Mouse (Mus musculus) adrenal gland, adult 18-20 months (tissue): ENCODE results near the gene Oca2. TPM values are rescaled to one million over a fixed set of nuclear protein-coding genes. Genes with fewer than 3 reads are reported as not detected.

Experiments used
- DNase-seq, 2 experiments: peaks; one replicate each; pipeline ENCODE4 v3.0.0; 2021 to 2022; ENCODE audit warnings: low spot score in 2 of 2
- long read RNA-seq, 2 experiments: library from polyadenylated mRNA; stranded (forward); transcript quantifications; one replicate each; pipeline ENCODE4 v2.0.0; 2021
- total RNA-seq, 2 experiments: library from RNA; stranded (reverse); gene quantifications; 1 replicate in 1 of 2; 2 replicates in 1 of 2; pipeline ENCODE4 v1.2.3; 2021

Gene Oca2
- total RNA-seq: 1 to 10 TPM; 2.8 to 4.4 TPM
- long read RNA-seq, experiment 1, partial matches to known transcripts: 0 of 5 reads
- long read RNA-seq, experiment 1, other reads (novel, unspliced or antisense): 1 of 5 reads
- long read RNA-seq, experiment 2, transcript Oca2-201 (24 exons, 3,132 nt): major isoform, 9 of 11 reads
- long read RNA-seq, experiment 2, partial matches to known transcripts: 0 of 11 reads
- long read RNA-seq, experiment 2, other reads (novel, unspliced or antisense): 2 of 11 reads

DNA sequence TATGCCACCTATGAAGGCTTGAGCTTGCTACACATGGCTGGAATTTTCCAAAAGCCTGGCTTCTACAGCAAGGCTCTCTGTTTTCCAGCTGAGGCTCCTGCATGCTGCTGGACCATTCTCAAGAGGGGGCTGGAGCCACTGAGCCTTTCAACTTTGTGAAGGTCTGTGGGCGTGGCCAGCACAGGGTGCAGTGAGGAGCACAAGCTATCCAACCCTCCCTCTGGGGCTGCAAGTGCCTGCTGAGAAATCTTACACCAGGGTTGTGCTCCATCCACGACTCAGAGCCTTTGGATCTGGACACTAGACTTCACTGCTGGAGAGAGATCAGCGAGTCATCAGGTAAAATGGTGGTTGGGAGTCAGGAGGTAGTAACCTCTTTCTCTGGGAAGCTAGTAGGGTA lies at the start of gene Oca2:
TSS of gene Oca2 (plus strand) at position 218 of the 400 bp plus-strand sequence.
- no peak for DNase-seq

DNA sequence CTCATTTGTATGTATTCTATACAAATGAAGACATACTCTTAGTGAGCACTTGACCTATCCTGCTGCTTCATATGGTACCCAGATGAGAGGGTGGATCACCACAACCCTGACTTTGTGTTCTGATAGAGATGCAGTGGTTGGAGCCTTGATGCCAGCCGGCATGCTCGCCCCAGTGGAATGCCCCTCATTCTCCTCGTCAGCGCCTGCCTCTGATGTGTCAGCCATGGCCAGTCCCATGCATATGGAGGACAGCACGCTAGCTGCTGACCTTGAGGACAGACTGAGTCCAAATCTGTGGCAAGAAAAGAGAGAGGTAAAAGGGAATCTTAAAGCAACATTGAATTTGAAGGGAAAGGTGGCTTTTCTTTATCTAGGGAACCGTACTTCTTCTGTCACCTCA lies 48.5 kb upstream of the Oca2 start:
- DNase-seq: no peak

- no peak for DNase-seq
Observed at GRCm38 (mm10) chr7:56191661-56192060, 47.9 kb upstream of the Oca2 start.

- DNase-seq: no peak
Observed at GRCm38 (mm10) chr7:56201483-56202218, 37.9 kb upstream of the Oca2 start.

DNA sequence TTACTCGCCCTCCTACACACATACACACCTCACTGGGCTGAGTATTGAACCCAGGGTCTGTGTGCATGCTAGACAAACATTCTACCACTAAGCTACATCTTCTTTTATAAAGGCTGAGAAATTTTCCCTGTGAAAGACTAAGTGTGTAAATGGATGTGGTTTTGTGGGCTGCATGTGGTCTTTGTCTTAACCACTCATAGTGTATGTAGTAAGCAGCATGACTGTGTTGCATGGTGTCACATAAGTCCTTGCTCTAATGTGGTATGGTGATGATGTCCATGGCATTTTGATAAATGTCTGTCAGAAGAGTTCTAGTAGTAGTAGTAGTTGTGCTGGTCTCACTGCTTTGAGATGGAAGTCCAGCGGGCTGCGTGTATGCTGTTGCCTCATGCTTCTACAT lies 36.7 kb upstream of the Oca2 start:
- no peak for DNase-seq

DNA sequence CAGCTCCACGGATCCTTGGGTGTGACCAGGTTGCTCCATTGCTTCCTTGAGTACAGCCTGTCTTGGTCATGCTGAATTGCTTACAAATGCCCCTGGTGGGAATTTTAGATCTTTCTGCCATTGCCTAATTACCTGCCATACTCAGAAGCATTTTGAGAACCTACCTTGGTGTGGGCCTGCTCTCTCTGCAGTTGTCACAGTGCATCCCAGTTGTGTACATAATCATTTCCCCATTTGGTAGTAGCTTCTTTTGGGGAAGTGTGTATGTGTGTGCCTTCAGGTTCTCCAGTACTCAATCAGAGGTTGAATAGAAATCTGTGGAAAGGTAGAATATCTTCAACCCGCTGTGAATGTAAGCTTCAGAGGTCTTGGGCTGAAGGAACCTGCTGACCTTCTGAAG lies 36.3 kb upstream of the Oca2 start:
- DNase-seq: no peak

DNA sequence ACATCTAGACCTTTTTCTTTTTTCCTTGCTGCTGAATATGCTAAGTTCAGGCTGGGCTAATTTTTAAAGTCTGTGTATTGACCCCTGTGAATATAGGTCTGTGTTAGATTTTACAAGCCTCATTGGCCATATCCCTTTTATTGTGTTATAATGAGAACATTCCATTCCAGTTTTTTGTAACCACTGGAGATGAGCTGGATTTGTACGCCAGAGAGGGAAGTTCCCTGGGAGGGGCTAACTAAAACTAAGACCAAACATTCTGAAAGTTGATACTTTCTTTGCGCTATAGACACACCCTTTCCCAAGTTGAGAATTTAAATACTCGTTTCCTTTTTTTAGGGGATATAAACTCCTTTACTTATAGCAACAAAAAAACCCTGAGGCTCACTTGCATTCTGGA lies 34.7 kb upstream of the Oca2 start:
- no peak for DNase-seq

DNA sequence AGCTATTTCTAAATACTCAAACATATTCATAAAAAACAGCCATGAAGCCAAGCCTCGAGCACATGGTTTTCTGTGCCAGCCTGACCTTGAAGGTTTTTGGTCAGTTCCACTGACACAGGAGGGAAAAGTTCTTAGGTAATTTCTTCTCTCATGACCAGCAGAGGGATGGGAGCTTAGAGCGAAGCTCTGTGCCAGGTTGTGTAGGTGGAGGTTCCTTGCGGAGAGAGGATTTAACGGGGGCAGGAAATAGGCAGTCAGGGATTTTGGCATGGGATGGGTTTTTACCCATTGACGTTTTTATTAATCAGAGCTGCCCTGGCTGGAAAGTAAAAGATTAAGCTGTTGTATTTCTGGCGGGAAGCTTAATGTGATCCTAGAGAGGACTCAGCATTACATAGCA lies 18.7 kb upstream of the Oca2 start:
- DNase-seq: no peak

- no peak for DNase-seq
Observed at GRCm38 (mm10) chr7:56235794-56236423, 3.7 kb upstream of the Oca2 start.

DNA sequence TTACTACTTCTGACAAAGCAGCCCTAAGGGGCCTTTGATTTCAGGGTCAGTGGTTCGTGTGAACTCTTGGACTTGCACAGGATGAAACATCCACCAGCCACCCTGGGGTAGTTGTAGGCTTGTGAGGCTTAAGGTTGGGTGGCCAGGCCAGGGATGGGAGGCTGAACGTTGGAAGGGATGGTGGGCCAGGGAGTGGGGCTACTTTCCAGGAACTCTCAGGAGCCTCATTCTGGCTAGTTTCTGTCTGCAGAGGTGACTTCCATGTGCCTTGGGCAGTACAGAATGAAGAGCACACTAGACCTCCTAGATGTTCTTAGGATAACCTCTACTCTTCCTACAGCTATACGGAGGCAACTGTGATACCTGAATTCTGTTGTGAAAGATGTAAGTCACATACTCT lies 2.9 kb upstream of the Oca2 start:
- DNase-seq: no peak

- DNase-seq: no peak
Observed at GRCm38 (mm10) chr7:56254568-56254967, 15.0 kb downstream of the Oca2 start.

DNA sequence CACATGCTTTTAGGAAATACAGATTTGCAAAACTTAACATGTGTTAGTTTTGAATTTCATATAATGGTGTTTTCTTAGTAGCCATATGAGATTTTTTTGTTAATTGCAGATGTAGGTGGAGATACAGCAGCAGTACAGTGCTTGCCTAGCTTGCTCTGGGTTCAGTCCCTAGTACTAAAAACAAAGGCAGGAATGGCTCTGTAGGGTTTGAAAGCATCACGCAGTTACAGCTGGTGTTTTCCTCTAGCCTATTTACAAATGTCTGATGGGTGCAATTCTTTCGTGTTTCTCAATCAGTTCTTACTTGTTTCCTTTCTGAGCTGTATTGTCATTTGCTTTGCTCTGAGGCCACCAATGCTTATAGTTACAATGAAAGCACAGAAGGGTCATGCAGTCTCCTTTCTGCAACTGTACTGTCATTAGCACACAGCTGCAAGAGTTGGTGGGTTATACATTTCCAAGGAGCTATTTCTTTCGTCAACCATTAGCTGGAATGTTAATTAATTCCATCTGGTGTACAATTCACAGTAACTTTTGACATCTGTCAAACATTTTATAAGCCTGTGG lies 18.4 kb downstream of the Oca2 start:
- no peak for DNase-seq

DNA sequence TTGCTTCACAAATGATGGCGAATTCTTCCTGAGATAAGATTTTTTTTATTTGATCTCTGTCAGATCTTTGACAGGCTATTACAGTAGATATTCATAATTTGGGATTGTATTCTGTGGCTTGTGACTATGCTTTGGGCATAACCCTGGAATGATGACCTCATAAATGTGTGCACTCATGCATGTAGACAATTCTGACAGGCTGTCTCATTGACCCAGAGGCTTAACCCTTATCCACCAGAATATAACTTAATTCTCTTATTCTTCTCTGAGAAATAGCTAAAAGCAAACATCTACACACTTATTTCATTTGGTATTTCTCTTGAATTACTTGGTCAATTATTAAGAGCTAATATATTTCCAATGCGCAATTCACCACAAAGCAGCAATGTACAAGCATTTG lies 37.9 kb downstream of the Oca2 start:
- DNase-seq: no peak

DNA sequence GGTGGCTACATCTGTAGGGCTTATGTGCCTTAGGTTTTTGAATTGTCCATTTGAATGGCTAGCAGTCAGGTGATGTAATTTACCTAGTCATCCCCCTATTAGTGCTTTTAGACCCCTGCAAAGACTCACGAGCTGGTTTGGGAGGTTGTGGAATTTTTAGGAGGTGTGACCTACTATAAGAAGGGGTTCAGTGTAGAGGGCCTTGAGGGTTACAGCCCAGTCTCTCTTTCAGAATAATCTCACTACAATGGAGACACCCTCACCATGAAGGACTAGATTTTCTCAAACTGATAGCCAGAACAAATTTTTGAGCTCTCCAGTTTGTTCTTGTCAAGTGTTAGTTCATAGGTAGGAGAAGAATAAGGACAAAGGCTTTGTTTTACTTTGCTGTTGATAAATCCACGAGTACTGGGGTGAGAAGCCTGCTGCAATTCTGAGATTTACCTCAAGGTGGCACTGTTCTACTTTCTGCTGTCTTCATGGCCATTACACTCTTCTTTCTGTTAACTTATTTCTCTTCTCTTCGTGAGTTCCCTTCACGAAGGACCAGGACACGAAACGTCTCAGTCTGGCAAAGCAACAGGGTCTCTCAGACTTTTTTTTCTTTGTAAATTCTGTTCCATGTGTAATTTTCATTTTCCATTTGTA lies 52.0 kb downstream of the Oca2 start:
- DNase-seq: peak; percentile 49 to 54

GRCm38 (mm10) chr7:56304408-56304807 lies 64.8 kb downstream of the Oca2 start:
- no peak for DNase-seq

GRCm38 (mm10) chr7:56314358-56314757 lies 74.8 kb downstream of the Oca2 start:
- no peak for DNase-seq

DNA sequence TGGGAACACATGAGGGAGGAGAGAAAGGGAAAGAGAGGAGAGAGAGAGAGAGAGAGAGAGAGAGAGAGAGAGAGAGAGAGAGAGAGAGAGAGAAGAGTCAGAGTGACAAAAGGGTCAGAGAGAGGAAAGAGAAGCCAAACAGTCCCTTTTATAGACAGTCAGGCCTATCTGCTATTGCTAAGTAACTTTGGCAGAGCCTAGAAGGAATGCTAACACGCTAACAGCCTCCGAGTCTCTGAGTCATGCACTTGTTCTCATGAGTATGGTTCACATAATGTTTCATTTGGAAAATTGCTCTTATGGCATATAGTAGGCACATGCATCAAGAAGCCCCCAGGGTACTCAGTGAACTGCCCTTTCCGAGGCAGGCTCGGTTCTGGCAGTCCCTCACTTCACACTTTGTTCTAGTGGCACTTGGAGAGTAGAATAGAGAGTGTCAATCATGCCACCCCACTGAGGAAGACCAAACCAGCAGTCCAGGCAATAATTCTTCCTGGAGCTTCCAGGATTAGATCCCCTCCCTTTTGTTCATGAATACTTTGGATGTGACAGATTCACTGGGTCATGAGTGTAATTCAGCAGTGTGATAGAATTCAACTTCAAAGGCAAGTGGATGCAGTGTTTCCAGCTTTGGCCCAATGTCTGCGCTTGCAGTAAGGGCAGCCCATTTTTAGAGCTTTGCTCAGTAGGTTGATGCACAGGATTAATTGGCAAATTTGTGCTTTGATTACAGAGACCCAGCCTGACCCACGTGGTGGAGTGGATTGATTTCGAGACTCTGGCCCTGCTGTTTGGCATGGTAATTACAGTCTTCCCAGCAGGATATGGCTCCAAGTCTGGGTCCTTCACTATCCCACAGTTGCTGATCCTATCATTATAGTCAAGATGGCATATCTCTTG lies 76.3 kb downstream of the Oca2 start:
- DNase-seq: no peak

DNA sequence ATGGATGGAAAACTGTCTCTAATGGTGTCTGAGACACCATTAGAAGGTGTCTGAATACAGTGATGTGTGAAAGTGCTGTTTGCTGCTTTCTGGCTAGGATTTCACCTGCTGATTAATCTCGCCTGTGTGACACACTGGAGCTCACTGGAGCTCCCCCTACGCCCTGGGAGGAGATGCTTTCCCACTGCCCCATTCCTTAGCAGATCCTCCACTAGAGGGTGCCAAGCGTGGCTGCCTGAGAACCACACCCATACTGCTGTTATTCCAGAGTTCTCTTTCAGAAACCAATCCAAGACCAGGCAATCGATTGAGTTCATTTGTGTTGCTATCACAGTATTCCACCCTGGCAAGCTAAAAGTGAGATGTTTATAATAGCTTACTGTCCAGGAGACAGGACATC lies 88.2 kb downstream of the Oca2 start:
- no peak for DNase-seq

DNA sequence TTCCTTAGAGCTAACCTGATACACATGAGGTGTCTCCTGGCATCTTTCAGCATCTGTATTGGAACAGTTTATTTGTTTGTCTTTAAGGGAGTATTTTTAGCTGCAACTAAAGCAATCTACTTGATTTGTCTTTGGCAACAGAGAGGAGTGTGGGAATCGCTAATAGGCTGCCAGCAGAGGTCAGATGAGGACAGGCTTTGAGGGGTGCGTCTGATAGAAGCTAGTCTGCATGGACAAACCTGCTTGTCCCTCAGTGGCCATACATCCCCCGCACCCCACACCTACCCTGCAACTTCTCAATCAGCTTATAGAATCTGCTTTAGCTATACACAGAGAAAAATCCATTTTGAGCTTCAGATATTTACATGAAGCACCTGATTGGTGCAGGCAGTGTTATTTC lies 109.0 kb downstream of the Oca2 start:
- no peak for DNase-seq

- DNase-seq: no peak
Observed at GRCm38 (mm10) chr7:56356658-56357342, 117.2 kb downstream of the Oca2 start.
